Mouse (Mus musculus): ENCODE measurements around the gene Slc7a5.

Gene Slc7a5

GRCm38 (mm10) chr8:121850821-121851470 is 56.5 kb downstream of the Slc7a5 start:
- DNase-seq (ENCODE audit: low read depth, low spot score) = peak; percentile 95

- DNase-seq (ENCODE audit: low read depth, low spot score) = no peak
Observed at GRCm38 (mm10) chr8:121850436-121850820, 57.1 kb downstream of the Slc7a5 start.

- peak; percentile 83 for DNase-seq (ENCODE audit: low read depth, low spot score)
Observed at GRCm38 (mm10) chr8:121850018-121850417, 57.5 kb downstream of the Slc7a5 start.

GRCm38 (mm10) chr8:121849303-121849702 is 58.2 kb downstream of the Slc7a5 start:
- DNase-seq (ENCODE audit: low read depth, low spot score) = no peak

- DNase-seq (ENCODE audit: low read depth, low spot score) = peak; percentile 16
Observed at GRCm38 (mm10) chr8:121848495-121848894, 59.0 kb downstream of the Slc7a5 start.

- DNase-seq (ENCODE audit: low read depth, low spot score) = no peak
Observed at GRCm38 (mm10) chr8:121847987-121848386, 59.5 kb downstream of the Slc7a5 start.

GRCm38 (mm10) chr8:121847261-121847822 is 60.2 kb downstream of the Slc7a5 start:
- DNase-seq (ENCODE audit: low read depth, low spot score) = no peak

GRCm38 (mm10) chr8:121846815-121847214 is 60.7 kb downstream of the Slc7a5 start:
- DNase-seq (ENCODE audit: low read depth, low spot score) = no peak

- DNase-seq (ENCODE audit: low read depth, low spot score) = no peak
Observed at GRCm38 (mm10) chr8:121844765-121845164, 62.7 kb downstream of the Slc7a5 start.

- DNase-seq (ENCODE audit: low read depth, low spot score) = no peak
Observed at GRCm38 (mm10) chr8:121843184-121843733, 64.2 kb downstream of the Slc7a5 start.

GRCm38 (mm10) chr8:121842064-121842955 is 65.2 kb downstream of the Slc7a5 start:
- no peak for DNase-seq (ENCODE audit: low read depth, low spot score)

- DNase-seq (ENCODE audit: low read depth, low spot score) = peak; percentile 32
Observed at GRCm38 (mm10) chr8:121841242-121841641, 66.3 kb downstream of the Slc7a5 start.

- peak; percentile 87 for DNase-seq (ENCODE audit: low read depth, low spot score)
Observed at GRCm38 (mm10) chr8:121832503-121832902, 75.0 kb downstream of the Slc7a5 start.

- peak; percentile 16 for DNase-seq (ENCODE audit: low read depth, low spot score)
Observed at GRCm38 (mm10) chr8:121832061-121832460, 75.4 kb downstream of the Slc7a5 start.

All from CD4-positive helper T cell, adult 2 months (primary cell).